Mouse (Mus musculus) ES-E14 (cell line): Measurements from ENCODE around the gene 4933428G20Rik.

Experiments used
- CHD2 ChIP-seq: IDR thresholded peaks from 2 replicates; pipeline ENCODE4 v1.6.1; 2014; ENCODE audit warnings: mild to moderate bottlenecking, low read depth, low read length, inconsistent platforms
- HCFC1 ChIP-seq: IDR thresholded peaks from 2 replicates; pipeline ENCODE4 v1.6.1; 2012; ENCODE audit warnings: low read length, inconsistent platforms, borderline replicate concordance; ENCODE audit not compliant: insufficient read depth
- MAFK ChIP-seq: IDR thresholded peaks from 2 replicates; pipeline ENCODE4 v1.6.1; 2014; ENCODE audit warnings: mild to moderate bottlenecking, low read depth, low read length, inconsistent platforms; ENCODE audit not compliant: insufficient read depth
- ZC3H11A ChIP-seq: IDR thresholded peaks from 2 replicates; pipeline ENCODE4 v1.6.1; 2012; ENCODE audit warnings: low read depth, mild to moderate bottlenecking, inconsistent platforms, low read length, borderline replicate concordance
- ZNF384 ChIP-seq: IDR thresholded peaks from 2 replicates; pipeline ENCODE4 v1.6.1; 2012; ENCODE audit warnings: low read depth, low read length, inconsistent platforms

- TF ChIP-seq MAFK (no peak), HCFC1 (no peak), CHD2 (no peak), ZNF384 (no peak), ZC3H11A (no peak)
These were observed 51.3 kb downstream of the 4933428G20Rik start for GRCm38 (mm10) chr11:97448611-97449394.
